Mouse (Mus musculus) CH12.LX (cell line): ENCODE results near the gene 5530401A14Rik. TPM values are rescaled to one million over a fixed set of nuclear protein-coding genes. Genes with fewer than 3 reads are reported as not detected.

Experiments used
- DNase-seq: peaks from one replicate; pipeline ENCODE4 v3.0.0-alpha.2; 2013; ENCODE audit errors: extremely low read depth
- H3K27ac ChIP-seq: 2 replicates; pipeline ENCODE4 v1.5.1; 2012; ENCODE audit warnings: low read depth, mild to moderate bottlenecking, control low read depth, moderate library complexity; ENCODE audit not compliant: insufficient read depth
- H3K27me3 ChIP-seq: replicated peaks from 2 replicates; pipeline ENCODE3; 2012; ENCODE audit warnings: inconsistent platforms
- H3K36me3 ChIP-seq, 2 experiments: replicated peaks in 1 of 2; 2 replicates each; pipeline versions ENCODE3 to v1.6.1; 2012; ENCODE audit warnings: inconsistent platforms in 1 of 2, low read length in 1 of 2, mild to moderate bottlenecking in 1 of 2, mixed read lengths in 1 of 2, moderate library complexity in 1 of 2; ENCODE audit not compliant: control insufficient read depth in 1 of 2, insufficient read depth in 1 of 2
- H3K4me1 ChIP-seq, 2 experiments: 2 replicates each; pipeline ENCODE4 v1.6.1; 2012; ENCODE audit warnings: inconsistent platforms in 1 of 2, moderate library complexity in 1 of 2; ENCODE audit not compliant: insufficient read depth in 2 of 2, control insufficient read depth in 1 of 2
- H3K4me2 ChIP-seq: 2 replicates; pipeline ENCODE4 v1.6.1; 2012; ENCODE audit warnings: low read depth, mild to moderate bottlenecking, control low read depth; ENCODE audit not compliant: poor library complexity, insufficient read depth, severe bottlenecking
- H3K4me3 ChIP-seq, 3 experiments: fragments of 150-350 bp in 1 of 3; sonication (generic) in 1 of 3; replicated peaks in 1 of 3; 2 replicates each; pipeline versions ENCODE3 to v1.5.1; 2011 to 2012; ENCODE audit warnings: low read depth in 2 of 3, low read length in 2 of 3, mild to moderate bottlenecking in 2 of 3, moderate library complexity in 2 of 3, control low read depth in 1 of 3, improper control_type of control experiment in 1 of 3, inconsistent platforms in 1 of 3, mixed read lengths in 1 of 3; ENCODE audit not compliant: poor library complexity in 1 of 3
- H3K79me2 ChIP-seq: replicated peaks from 2 replicates; pipeline ENCODE4 v1.6.1; 2012; ENCODE audit warnings: mild to moderate bottlenecking, moderate library complexity; ENCODE audit not compliant: control insufficient read depth, poor library complexity, insufficient read depth, severe bottlenecking; ENCODE audit errors: extremely low read depth
- H3K9ac ChIP-seq: 2 replicates; pipeline ENCODE4 v1.6.1; 2012; ENCODE audit warnings: low read depth, mild to moderate bottlenecking, control low read depth, moderate library complexity; ENCODE audit not compliant: insufficient read depth
- H3K9me3 ChIP-seq: replicated peaks from 2 replicates; pipeline ENCODE3; 2012; ENCODE audit warnings: low read length, inconsistent platforms, mixed read lengths
- CHD1 ChIP-seq: IDR thresholded peaks from 2 replicates; pipeline ENCODE4 v1.6.1; 2012; ENCODE audit warnings: low read depth, low read length, improper control_type of control experiment, inconsistent platforms
- EP300 ChIP-seq: IDR thresholded peaks from 2 replicates; pipeline ENCODE4 v1.6.1; 2011; ENCODE audit warnings: low read length, improper control_type of control experiment
- HCFC1 ChIP-seq: IDR thresholded peaks from 2 replicates; pipeline ENCODE4 v1.6.1; 2012; ENCODE audit warnings: low read depth, mild to moderate bottlenecking, inconsistent platforms, low read length, improper control_type of control experiment
- IRF4 ChIP-seq: IDR thresholded peaks from 2 replicates; pipeline ENCODE4 v1.6.1; 2014; ENCODE audit warnings: low read depth, mild to moderate bottlenecking, inconsistent platforms, low read length, improper control_type of control experiment
- JUND ChIP-seq: conservative IDR thresholded peaks from 2 replicates; pipeline ENCODE4 v1.6.1; 2011; ENCODE audit warnings: low read depth, low read length, improper control_type of control experiment
- MAFK ChIP-seq: IDR thresholded peaks from 2 replicates; pipeline ENCODE4 v1.6.1; 2011; ENCODE audit warnings: low read length, improper control_type of control experiment; ENCODE audit not compliant: insufficient replicate concordance
- MAX ChIP-seq: IDR thresholded peaks from 2 replicates; pipeline ENCODE4 v1.6.1; 2011; ENCODE audit warnings: low read length, improper control_type of control experiment
- MAZ ChIP-seq: IDR thresholded peaks from 2 replicates; pipeline ENCODE4 v1.6.1; 2012; ENCODE audit warnings: low read depth, mild to moderate bottlenecking, inconsistent platforms, low read length, improper control_type of control experiment, moderate library complexity
- MEF2A ChIP-seq: IDR thresholded peaks from 2 replicates; pipeline ENCODE4 v1.6.1; 2014; ENCODE audit warnings: low read depth, mild to moderate bottlenecking, inconsistent platforms, low read length, improper control_type of control experiment, borderline replicate concordance
- MYC ChIP-seq: IDR thresholded peaks from 2 replicates; pipeline ENCODE4 v1.6.1; 2011; ENCODE audit warnings: low read depth, mild to moderate bottlenecking, improper control_type of control experiment, low read length
- NRF1 ChIP-seq: IDR thresholded peaks from 2 replicates; pipeline ENCODE4 v1.6.1; 2014; ENCODE audit warnings: low read depth, mild to moderate bottlenecking, inconsistent platforms, low read length, improper control_type of control experiment, moderate library complexity
- POLR2AphosphoS2 ChIP-seq: IDR thresholded peaks from 2 replicates; pipeline ENCODE4 v1.6.1; 2011; ENCODE audit warnings: low read depth, low read length, improper control_type of control experiment
- RAD21 ChIP-seq: IDR thresholded peaks from 2 replicates; pipeline ENCODE4 v1.6.1; 2011; ENCODE audit warnings: low read depth, mild to moderate bottlenecking, low read length, improper control_type of control experiment, moderate library complexity
- RCOR1 ChIP-seq: conservative IDR thresholded peaks from 2 replicates; pipeline ENCODE4 v1.6.1; 2012; ENCODE audit warnings: low read depth, mild to moderate bottlenecking, inconsistent platforms, low read length, improper control_type of control experiment
- SIN3A ChIP-seq: IDR thresholded peaks from 2 replicates; pipeline ENCODE4 v1.6.1; 2012; ENCODE audit warnings: low read length, improper control_type of control experiment, inconsistent platforms
- SMC3 ChIP-seq: IDR thresholded peaks from 2 replicates; pipeline ENCODE4 v1.6.1; 2011; ENCODE audit warnings: low read depth, low read length, improper control_type of control experiment
- TBP ChIP-seq: conservative IDR thresholded peaks from 2 replicates; pipeline ENCODE4 v1.6.1; 2011; ENCODE audit warnings: low read depth, low read length, improper control_type of control experiment
- UBTF ChIP-seq: IDR thresholded peaks from 2 replicates; pipeline ENCODE4 v1.6.1; 2012; ENCODE audit warnings: low read depth, mild to moderate bottlenecking, inconsistent platforms, low read length, improper control_type of control experiment, moderate library complexity
- USF1 ChIP-seq: IDR thresholded peaks from 2 replicates; pipeline ENCODE4 v1.6.1; 2014; ENCODE audit warnings: low read depth, mild to moderate bottlenecking, inconsistent platforms, low read length, improper control_type of control experiment
- USF2 ChIP-seq: conservative IDR thresholded peaks from 2 replicates; pipeline ENCODE4 v1.6.1; 2011; ENCODE audit warnings: low read depth, low read length, improper control_type of control experiment
- ZC3H11A ChIP-seq: IDR thresholded peaks from 2 replicates; pipeline ENCODE4 v1.6.1; 2012; ENCODE audit warnings: low read depth, mild to moderate bottlenecking, inconsistent platforms, low read length, improper control_type of control experiment
- ZMIZ1 ChIP-seq: IDR thresholded peaks from 2 replicates; pipeline ENCODE4 v1.6.1; 2012; ENCODE audit warnings: low read depth, mild to moderate bottlenecking, inconsistent platforms, low read length, improper control_type of control experiment
- dilution Hi-C: fragments of 300-500 bp; cut with MboI; formaldehyde crosslinking; loops from 2 replicates; pipeline ENCODE4 v1.14.3; 2020; ENCODE audit warnings: low sequenced_read_pairs; ENCODE audit not compliant: extremely low pct_unique_long_range_greater_than_20kb, extremely low pct_ligation_motif_present
- in situ Hi-C: fragments of 300-500 bp; cut with MboI; formaldehyde crosslinking; loops from 3 replicates; pipeline ENCODE4 v1.14.3; 2019; ENCODE audit warnings: low sequenced_read_pairs, low pct_ligation_motif_present, low pct_unique_long_range_greater_than_20kb, mixed read lengths
- polyA plus RNA-seq: library from polyadenylated mRNA; unstranded; fragments of >175 nt; gene quantifications from 2 replicates; pipeline ENCODE4 v1.2.1, GENCODE M21; 2012; ENCODE audit warnings: low read depth; ENCODE audit not compliant: insufficient read length
- total RNA-seq, 2 experiments: library from RNA; depleted of rRNA; stranded (reverse); fragments of 300-350 nt in 1 of 2; fragments of >200 nt in 1 of 2; gene quantifications; 2 replicates each; pipeline ENCODE4 v1.2.3; 2012 to 2014

The 5530401A14Rik gene
- total and polyA plus RNA-seq, 3 experiments, result not detected

- in situ Hi-C loops (no loop called here), dilution Hi-C loops (no loop called here)
- TF ChIP-seq ZMIZ1 (no peak), MAX (no peak), JUND (no peak), ZC3H11A (no peak), UBTF (no peak), EP300 (no peak), RCOR1 (no peak), SMC3 (no peak), RAD21 (no peak), USF2 (no peak), MYC (no peak), SIN3A (no peak), USF1 (no peak), CHD1 (no peak), MAZ (no peak), NRF1 (no peak), HCFC1 (no peak), MEF2A (no peak), IRF4 (no peak)
- Histone ChIP-seq H3K9me3 (no peaks in the 10 kb centered on the region), H3K79me2 (no peaks in the 10 kb centered on the region), H3K4me1 (peaks cover 0 to 11% of the 10 kb centered on the region in 2 experiments; a peak in 2 of 4 replicates), H3K27ac (no peak overlapping the region), H3K36me3 (no peaks in the 10 kb centered on the region), H3K27me3 (peaks cover 4% of the 10 kb centered on the region), H3K4me3 (no peak overlapping the region), H3K4me2 (no peak overlapping the region), H3K9ac (no peak overlapping the region)
- DNase-seq, result no peak
These were observed 55.0 kb downstream of the 5530401A14Rik start for GRCm38 (mm10) chr11:81915501-81915900.

- no peaks in the 10 kb centered on the region for H3K36me3 ChIP-seq
- 0 out of 4 replicates have a peak, but pooled peaks cover 0 to 3% of the 10 kb centered on the region in 2 experiments for H3K4me1 ChIP-seq
- H3K79me2 ChIP-seq, result no peaks in the 10 kb centered on the region
- no peak overlapping the region for H3K27ac ChIP-seq
- dilution Hi-C loops, result no loop called here
- TF ChIP-seq POLR2AphosphoS2, result no peak
- TF ChIP-seq MAFK, result no peak
- TF ChIP-seq SMC3, result no peak
- TF ChIP-seq JUND, result no peak
- no peak for TF ChIP-seq TBP
- TF ChIP-seq NRF1, result no peak
- no peak for TF ChIP-seq RCOR1
- no peak for TF ChIP-seq IRF4
- no peak for TF ChIP-seq RAD21
- H3K27me3 ChIP-seq, result peaks cover 11% of the 10 kb centered on the region
- DNase-seq, result no peak
- no peak overlapping the region for H3K9ac ChIP-seq
- in situ Hi-C loops, result no loop called here
- H3K4me2 ChIP-seq, result no peak overlapping the region
- no peak overlapping the region for H3K4me3 ChIP-seq
- H3K9me3 ChIP-seq, result no peaks in the 10 kb centered on the region
These were observed 62.6 kb downstream of the 5530401A14Rik start for GRCm38 (mm10) chr11:81923096-81923495.
